Mouse (Mus musculus): ENCODE data around the gene Tcap.
"Not testable (repeated sequence)": the region's sequence is repeated elsewhere in the genome, so short reads cannot be mapped to it uniquely, and the experiment has no call there.

Gene Tcap

DNA sequence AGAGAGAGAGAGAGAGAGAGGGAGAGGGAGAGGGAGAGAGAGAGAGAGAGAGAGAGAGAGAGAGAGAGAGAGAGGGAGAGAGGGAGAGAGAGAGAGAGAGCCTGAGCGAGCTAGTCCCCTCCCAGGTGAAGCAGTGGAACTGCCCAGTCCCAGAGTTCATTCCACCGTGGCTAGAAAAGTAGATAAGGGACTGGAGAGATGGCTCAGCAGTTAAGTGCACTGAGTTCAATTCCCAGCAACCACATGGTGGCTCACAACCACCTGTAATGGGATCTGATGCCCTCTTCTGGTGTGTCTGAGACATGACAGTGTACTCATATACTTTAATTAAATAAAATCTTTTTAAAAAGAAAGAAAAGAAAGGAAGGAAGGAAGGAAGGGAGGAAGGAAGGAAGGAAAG lies 1.2 kb upstream of the Tcap start:
- not testable (repeated sequence) for DNase-seq

- no peak for DNase-seq
These were observed 605 bp downstream of the Tcap start for GRCm38 (mm10) chr11:98384216-98384615.

DNA sequence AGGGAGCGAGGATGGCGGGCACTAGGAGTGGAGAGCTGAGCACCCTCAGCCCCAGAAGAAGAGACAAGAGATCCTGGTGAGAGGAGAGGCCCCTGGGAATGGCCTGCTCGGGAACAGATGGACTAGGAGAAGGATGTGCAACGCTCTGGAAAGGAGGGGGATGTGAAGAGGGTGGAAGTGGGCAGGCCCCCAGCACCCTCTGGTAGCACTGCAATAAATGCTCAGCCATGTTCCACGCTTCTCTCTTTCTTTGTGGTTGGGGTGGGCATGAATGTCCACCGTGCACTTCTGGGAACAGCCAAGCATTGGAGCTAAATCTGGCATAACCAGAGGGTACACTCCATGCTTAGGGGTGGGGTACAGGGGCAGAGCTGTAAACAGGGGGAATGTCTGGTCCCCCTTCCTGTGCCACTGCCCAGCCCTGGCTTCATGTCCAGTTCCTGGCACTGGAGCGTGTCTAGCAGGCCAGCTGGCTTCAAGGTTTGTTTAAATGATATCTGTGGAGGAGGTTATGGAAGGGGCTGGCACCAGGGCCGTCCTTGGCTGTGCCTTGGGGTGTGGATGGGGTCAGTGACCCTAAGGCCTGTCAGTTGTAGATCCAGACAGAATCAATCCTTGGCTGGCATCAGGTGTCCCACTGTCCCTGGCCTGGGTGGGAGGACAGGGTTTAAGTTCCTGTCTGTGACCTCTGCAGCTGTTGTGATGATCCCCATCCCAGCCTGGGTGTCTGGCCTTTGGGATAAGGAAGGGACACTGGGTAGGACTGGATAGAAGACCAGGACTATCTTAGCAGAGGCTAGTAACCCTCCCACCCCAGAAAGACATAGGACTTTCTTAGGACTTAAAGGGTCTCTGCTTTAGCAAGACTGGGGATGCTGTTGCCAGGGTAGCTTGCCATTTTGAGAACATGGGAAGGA lies 1.4 kb downstream of the Tcap start:
- DNase-seq: no peak

- no peak for DNase-seq
These were observed 2.3 kb downstream of the Tcap start, which contains the start of gene Pnmt for GRCm38 (mm10) chr11:98385638-98386585. Gene Pnmt (plus strand): TSS chr11:98386450.

- DNase-seq: no peak
These were observed 3.0 kb downstream of the Tcap start for GRCm38 (mm10) chr11:98386596-98386995.

- DNase-seq: no peak
These were observed 3.5 kb downstream of the Tcap start for GRCm38 (mm10) chr11:98387056-98387577.

DNA sequence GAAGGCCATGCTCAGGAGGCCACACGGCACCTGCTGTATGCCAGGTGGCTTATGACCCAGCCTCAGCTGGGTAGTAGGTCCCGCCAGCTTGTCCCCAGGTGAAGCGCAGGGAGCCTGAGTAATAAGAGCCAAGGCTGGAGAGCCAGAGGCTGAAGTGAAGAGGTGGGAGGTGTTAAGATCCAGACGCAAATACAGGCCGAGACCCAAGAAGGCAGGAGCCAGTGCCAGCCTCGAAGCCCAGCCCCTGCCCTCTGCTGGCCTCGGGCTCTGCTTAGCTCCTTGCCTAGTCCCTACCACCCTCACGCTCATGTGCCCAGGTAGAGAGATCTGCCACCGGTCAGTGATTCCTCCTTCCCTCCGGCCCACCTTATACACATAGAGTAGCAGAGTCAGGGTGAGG lies 4.7 kb downstream of the Tcap start:
- DNase-seq: no peak

- DNase-seq: peak; percentile 67
These were observed 5.7 kb downstream of the Tcap start for GRCm38 (mm10) chr11:98389221-98389780.

DNA sequence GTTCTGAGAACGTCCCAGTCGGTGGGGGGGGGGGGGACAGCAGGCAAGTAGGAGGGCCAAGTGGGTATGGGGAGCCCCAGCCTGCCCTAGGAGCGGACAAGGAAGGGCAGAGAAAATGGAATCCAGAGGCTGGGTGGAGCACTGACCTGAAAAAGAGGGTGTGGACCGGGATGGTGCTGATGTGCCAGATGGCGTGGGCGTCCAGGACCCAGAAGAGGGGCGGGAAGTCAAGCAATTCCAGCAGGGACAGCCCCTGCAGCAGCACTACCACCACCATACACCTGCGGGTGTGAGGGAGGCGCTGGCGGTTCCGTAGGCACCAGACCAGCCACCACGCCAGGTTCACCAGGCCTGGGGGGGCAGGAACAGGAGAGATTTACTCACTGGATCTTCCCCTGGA lies 6.5 kb downstream of the Tcap start:
- no peak for DNase-seq

GRCm38 (mm10) chr11:98392034-98392433 lies 8.4 kb downstream of the Tcap start:
- no peak for DNase-seq

DNA sequence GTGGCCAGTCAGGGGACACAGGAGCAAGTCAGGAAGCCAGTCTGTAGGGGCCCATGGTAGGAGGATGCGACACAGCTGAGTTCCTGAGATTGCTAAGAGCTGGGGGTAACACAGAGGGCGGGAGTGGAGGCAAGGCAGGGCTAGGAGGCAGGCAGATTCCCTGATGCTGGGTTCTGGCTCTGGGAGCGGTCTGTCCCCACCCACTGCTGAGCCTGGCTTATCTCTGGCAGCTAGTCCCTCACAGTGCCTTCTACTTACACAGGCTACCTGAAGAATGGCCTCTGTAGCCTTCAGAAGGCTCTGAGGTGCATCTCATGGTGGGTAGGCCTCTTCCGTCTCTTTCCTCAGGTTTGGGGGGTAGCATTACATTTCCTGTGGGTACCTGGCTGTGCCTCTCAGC lies 9.0 kb downstream of the Tcap start:
- DNase-seq: no peak

DNA sequence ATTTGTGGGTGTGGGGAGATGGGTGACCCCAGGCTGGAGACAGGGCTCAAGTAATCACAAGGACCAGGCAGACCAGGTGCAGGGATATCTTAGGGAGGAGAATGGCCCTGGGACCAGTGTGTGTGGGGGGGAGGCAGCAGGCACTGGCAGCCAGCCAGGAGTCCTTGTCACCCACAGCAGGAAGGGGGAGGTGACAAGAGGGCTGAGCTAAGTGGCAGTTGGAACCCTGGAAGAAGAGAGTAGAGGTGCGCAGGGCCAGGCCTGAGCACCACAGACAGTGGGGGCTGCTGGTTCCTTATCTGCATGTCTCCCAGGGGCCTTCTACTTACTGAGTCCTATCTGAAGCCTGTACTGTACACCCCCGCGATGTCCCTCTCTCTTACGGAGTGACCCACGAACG lies 9.7 kb downstream of the Tcap start:
- DNase-seq: no peak

DNA sequence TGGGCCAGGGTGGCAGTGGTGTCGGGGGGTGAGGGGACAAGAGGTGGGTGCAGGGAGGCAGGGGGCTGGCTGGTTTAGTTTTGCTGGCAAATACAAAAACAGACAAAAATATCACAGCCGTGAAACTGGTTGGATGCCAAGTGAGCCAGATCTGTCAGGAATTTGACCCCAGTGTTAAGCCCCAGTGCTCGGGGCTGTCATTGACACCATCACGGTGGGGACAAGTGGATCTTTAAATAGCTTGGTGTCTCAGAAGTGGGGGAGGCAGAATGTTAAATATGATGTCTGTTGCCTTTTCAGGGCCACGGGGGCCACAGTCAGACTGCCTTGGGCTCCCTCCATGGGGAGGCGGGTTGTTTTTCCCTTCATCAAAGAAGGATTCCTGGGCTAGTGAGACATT lies 10.7 kb downstream of the Tcap start:
- no peak for DNase-seq

GRCm38 (mm10) chr11:98395041-98395440 lies 11.4 kb downstream of the Tcap start:
- DNase-seq: no peak

DNA sequence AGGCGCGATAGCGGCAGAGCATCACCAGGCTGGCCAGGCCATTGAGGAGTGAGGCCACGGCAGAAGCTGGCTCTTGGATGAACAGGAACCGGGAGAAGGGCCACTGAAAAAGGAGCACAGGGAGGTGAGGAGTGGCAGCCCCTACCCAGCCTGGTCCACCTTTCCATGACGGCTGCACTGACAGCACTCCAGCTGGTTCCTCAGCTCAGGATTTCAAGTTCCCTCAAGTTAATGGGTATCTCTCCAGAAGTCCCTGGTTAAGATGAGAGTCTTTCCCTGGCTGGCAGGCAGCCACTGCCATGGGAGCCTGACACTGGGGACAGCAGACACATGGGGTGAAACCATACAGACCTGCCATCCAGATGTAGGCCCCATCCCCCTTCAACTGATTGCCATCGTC lies 14.3 kb downstream of the Tcap start:
- DNase-seq: no peak

DNA sequence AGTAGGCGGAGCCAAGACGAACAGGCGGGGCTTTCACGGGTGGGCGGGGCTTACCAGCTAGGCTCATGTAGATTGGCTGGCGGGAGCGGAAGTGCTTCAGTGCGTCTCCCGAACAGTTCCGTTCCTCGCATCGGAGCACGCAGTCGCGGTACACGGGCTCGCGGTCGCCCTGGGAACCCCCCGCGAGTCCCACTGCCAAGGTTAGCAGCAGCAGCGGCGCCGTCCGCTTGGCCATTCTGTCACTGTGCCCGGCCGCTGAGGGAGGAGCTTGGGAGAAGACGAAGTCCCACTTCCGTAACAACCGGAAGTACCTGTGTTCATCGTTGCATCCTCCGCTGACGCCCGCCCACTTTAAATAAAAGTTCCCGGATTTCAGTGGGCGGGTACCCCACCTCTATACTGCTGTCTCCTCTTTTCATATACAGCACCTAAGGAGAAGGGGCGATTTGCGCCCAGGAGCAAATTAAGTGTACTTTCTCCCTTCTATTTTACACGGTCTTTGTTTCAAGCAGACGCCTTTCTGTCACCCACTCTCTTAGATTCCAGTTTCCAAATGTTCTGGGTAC lies 16.6 kb downstream of the Tcap start, which contains the start of gene Pgap3:
Pgap3 (minus strand) TSS at position 330 of the 566 bp plus-strand sequence.
- peak; percentile 86 for DNase-seq

DNA sequence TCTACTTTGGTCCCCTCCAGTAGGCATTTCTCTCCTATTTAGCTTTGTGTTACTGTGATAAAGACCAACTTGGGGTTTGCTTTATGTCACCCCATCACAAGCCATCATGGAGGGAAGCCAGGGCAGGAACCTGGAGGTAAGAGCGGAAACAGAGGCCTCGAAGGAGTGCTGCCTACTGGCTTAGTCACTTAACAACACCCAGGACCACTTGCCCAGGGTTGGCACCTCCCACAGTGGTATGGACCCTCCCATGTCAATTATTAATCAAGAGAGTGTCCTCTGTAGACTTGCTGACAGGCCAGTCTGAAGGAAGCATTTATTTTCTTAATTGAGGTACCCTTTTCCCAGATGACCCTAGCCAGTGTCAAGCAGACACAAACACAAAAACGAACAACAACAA lies 17.2 kb downstream of the Tcap start:
- DNase-seq: no peak

DNA sequence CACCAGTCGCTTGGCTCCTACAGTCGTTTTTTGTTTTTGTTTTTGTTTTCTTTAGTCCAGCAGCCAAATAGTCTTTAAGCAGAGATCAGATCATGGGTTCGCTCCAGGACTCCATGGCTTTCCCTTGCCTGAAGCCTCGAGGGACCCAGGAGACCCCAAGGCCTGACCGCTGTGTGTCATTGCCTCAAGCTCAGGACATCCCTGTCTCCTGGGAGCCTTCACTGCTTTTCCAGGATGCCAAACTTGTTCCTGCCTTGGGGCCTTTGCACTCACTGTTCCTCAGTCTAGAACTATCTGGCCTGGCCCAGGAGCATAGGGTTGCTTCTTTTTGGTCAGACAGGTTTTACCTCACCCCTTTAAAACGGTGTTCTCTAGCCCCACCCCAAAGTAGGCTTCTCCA lies 23.0 kb downstream of the Tcap start:
- no peak for DNase-seq

GRCm38 (mm10) chr11:98408872-98409271 lies 25.3 kb downstream of the Tcap start:
- no peak for DNase-seq

GRCm38 (mm10) chr11:98409341-98409822 lies 25.8 kb downstream of the Tcap start:
- no peak for DNase-seq

DNA sequence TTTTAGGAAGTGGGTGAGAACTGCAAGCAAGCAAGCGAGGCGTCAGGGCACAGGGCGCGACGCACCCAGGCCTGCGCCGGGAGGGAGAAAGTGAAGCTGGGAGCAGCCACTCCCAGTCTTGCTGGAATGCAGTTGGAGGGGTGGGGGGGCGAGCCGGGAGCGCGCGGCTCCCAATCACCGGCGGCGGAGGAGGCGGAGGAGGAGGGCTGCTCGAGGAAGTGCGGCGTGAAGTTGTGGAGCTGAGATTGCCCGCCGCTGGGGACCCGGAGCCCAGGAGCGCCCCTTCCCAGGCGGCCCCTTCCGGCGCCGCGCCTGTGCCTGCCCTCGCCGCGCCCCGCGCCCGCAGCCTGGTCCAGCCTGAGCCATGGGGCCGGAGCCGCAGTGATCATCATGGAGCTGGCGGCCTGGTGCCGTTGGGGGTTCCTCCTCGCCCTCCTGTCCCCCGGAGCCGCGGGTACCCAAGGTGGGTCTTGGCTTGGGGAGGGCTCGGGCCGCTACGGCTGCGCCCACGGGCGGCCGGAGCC lies 28.7 kb downstream of the Tcap start, which contains the start of gene Erbb2:
Erbb2 (plus strand) TSS at position 198 of the 524 bp plus-strand sequence.
- DNase-seq: peak; percentile 43

DNA sequence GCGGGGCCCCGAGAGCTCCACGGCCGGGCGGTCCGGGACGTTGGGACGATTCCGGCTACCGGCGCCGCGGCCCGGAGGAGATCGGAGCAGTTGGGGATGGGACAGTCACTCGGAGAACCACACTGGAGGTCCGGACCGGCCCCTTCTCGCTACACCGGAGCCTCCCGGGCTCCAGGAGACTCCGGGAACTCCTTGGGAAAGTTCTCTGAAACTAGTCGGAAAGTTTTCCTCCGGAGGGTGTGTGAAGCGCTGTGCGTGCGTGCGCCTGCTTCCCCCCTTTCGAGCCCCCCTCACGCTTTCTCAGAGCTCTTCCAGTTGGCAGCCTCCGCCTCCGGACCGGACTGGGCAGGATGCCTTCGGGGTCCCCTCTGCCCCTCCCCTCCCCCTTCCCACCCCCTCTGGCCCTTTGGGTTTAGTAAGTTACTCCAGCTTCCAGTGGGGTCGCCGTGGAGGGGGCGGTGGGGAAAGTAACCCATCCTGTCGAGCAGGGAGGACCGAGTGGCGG lies 29.2 kb downstream of the Tcap start:
- peak; percentile 17 for DNase-seq

All from right cerebral cortex, postnatal 4 days (tissue).